Mouse (Mus musculus): ENCODE measurements at regions not wholly inside any gene's neighbourhood (a gene's known extent, or its start where the extent isn't known, plus 50 kb on each side); places are given as distances from the start of the nearest gene placed in this dataset.
A peak's percentile ranks its signal among the peaks of the same experiment; 100 is the strongest.

DNA sequence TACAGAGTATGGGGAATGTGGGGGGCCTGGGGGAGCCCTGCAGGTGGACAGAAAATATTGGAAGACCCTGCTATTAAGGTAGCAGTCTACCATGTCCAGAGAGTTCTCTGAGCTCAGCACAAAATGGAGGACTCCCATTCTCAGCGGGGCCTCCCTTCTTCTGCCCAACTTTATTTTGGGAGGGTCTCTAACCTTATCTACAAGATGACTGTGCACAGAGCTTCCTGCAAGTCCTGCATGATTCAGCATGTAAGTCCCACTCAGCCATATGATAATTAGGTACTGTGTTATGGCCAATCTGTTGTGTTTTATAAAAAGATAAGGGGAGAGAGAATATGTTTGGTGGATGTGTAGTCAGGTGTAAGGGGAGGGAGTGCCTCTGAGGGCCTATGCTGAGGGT, 74.1 kb downstream of the Ets2 start:
- TF ChIP-seq CTCF (IDR thresholded peaks at IDR 0.05; ENCODE audit: low read depth, low read length), result no peak
- TF ChIP-seq TAL1 (conservative IDR thresholded peaks at IDR 0.05; ENCODE audit: low read depth, low read length), result peak; percentile 66
- TF ChIP-seq GATA1 (IDR thresholded peaks at IDR 0.05; ENCODE audit: borderline replicate concordance, low read length), result no peak
- TF ChIP-seq GATA2 (IDR thresholded peaks at IDR 0.05; ENCODE audit: borderline replicate concordance, low read depth, low read length), result no peak

Measured in G1E (cell line).